Mouse (Mus musculus): ENCODE results near the gene Rbm15. TPM values are rescaled to one million over a fixed set of nuclear protein-coding genes. Genes with fewer than 3 reads are reported as not detected.
A peak's percentile ranks its signal among the peaks of the same experiment; 100 is the strongest.
"Not testable (repeated sequence)": the region's sequence is repeated elsewhere in the genome, so short reads cannot be mapped to it uniquely, and the experiment has no call there.

Gene Rbm15
- polyA plus RNA-seq, 1 experiment from 2014 or later: 12.8 TPM

DNA sequence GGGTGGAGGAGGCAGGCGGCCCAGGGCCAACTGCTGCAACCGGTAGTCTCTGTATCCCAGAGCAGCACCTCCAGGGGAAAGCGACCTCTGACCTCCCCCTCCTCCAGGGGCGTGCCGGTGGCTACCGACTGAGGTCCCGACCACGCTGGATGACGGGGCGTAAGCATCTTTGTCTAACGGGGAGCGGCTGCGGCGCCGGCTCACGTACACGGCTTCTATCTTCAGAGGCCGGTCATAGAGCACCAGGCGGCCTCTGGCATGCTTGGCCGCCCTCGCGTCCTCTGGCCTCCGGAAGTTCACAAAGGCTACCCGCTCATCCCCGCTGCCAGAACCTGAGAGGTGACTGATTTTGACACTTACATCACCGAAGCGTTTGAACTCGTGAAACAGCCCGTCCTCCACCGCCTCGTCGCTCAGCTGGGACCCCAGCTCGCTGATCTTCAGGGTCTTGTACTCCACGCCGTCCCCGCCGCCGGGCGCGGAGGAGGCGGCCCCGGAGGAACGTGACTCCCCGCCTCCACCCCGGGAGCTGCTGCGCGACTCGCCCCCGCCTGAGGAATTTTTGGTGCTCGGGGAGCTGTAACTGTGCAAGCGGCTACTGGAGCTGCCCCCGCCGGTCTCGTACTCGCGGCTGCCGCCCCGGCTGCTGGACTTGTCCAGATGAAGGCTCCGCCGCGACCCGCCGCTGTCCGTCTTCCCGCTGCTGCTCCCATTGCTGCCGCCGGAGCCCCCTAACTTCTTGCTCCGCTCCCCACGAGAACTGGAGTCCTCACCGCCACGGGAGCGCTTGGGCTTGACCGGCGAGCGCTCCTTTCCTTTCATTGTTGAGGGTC lies 1.1 kb downstream of the Rbm15 start:
- Histone ChIP-seq H3K4me3 (ENCODE audit: low read length) (peak overlapping the region; percentile 99), H3K4me2 (replicated peaks; ENCODE audit: low read depth, low read length) (peak overlapping the region; percentile 75), H3K36me3 (ENCODE audit: insufficient read depth, low read length) (peaks cover 18% of the 10 kb centered on the region), H3K27me3 (ENCODE audit: insufficient read depth, low read length) (no peaks in the 10 kb centered on the region), H3K27ac (ENCODE audit: low read length) (peak overlapping the region; percentile 96), H3K9me3 (ENCODE audit: low read length) (no peaks in the 10 kb centered on the region), H3K9ac (replicated peaks; ENCODE audit: low read length) (peak overlapping the region; percentile 96), H3K4me1 (ENCODE audit: insufficient read depth, low read length) (peaks cover 23% of the 10 kb centered on the region)
- peak; percentile 4; the same call in 1 of the 2 replicates for ATAC-seq (ENCODE audit: low FRiP score, low TSS enrichment)
- WGBS: under 1% methylated on average over 72 of the region's 75 CpGs

DNA sequence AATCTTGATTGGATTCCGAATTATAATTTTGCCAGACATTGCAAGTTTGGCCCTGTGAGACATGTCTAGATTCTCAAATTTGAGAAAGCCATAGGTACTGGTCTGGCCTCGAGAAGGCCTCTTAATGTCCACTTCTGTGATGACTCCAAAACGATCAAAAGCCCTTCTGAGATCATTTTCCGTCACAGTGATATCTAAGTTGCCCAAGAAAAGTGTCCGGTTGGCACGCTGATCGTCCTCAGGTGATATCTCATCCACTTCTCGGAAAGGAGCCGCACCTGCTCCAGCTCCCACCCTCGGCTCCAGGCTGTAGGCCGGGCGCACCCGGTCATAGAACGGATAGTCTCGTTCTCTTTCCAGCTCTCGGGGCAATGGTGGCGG lies 1.7 kb downstream of the Rbm15 start:
- Histone ChIP-seq H3K9me3 (ENCODE audit: low read length) (no peaks in the 10 kb centered on the region), H3K4me1 (ENCODE audit: insufficient read depth, low read length) (peaks cover 23% of the 10 kb centered on the region), H3K27me3 (ENCODE audit: insufficient read depth, low read length) (no peaks in the 10 kb centered on the region), H3K4me2 (replicated peaks; ENCODE audit: low read depth, low read length) (peak overlapping the region; percentile 75), H3K36me3 (ENCODE audit: insufficient read depth, low read length) (peaks cover 18% of the 10 kb centered on the region), H3K27ac (ENCODE audit: low read length) (no peak overlapping the region), H3K9ac (replicated peaks; ENCODE audit: low read length) (peak overlapping the region; percentile 96), H3K4me3 (ENCODE audit: low read length) (peak overlapping the region; percentile 99)
- no peak for ATAC-seq (ENCODE audit: low FRiP score, low TSS enrichment)
- WGBS: 18% methylated on average over 17 of the region's 17 CpGs

DNA sequence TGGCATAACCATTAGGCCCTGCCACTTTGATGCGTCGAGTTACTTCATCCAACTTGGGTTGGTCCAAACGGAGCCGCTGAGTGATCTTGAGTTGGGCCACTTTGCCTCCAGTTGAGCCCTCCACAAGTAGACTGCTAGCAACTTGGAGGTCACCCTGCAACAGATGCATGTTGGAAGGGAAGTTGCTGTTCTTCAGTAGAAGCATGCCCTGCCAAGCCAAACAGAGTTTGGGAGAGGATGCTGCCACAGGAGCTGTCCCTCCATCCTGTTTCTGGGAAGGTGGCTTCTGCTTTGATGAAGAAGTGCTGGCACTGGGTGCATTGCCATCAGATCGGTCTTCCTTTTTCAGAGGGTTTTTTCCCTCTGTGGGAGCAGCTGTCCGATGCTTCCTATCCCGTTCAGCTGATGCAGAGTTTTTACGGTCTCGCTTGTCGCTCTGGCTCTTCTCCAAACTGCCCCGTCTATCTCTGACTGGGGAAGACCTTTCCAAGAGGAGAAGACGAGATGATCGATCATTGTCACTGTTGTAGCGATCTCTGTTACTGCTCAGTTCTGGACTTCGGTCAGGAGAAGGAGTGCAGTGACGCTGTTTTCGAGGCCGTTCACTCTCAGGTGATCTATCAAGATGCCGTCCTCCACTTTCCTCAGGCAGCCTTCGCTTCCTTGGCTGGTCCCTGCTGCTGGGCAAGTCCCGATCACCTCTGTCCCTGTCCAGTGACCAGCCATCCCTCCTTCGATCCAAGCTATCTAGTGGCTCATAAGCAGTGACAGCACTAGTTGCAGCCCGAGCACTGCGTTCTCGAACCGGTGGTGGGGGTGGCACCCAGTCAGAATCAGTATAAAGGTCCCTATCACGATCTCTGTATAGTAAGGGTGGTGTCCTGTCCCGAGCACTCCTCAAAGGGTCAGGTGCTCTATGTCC lies 2.7 kb downstream of the Rbm15 start:
- H3K36me3 ChIP-seq (ENCODE audit: insufficient read depth, low read length): peaks cover 22% of the 10 kb centered on the region
- peaks cover 24% of the 10 kb centered on the region for H3K4me1 ChIP-seq (ENCODE audit: insufficient read depth, low read length)
- peak overlapping the region; percentile 99 for H3K4me3 ChIP-seq (ENCODE audit: low read length)
- 61% methylated on average over 28 of the region's 28 CpGs for WGBS
- peak overlapping the region; percentile 96 for H3K9ac ChIP-seq (replicated peaks; ENCODE audit: low read length)
- ATAC-seq (ENCODE audit: low FRiP score, low TSS enrichment): no peak
- H3K27me3 ChIP-seq (ENCODE audit: insufficient read depth, low read length): no peaks in the 10 kb centered on the region
- no peaks in the 10 kb centered on the region for H3K9me3 ChIP-seq (ENCODE audit: low read length)
- H3K4me2 ChIP-seq (replicated peaks; ENCODE audit: low read depth, low read length): peak overlapping the region; percentile 75
- H3K27ac ChIP-seq (ENCODE audit: low read length): no peak overlapping the region

DNA sequence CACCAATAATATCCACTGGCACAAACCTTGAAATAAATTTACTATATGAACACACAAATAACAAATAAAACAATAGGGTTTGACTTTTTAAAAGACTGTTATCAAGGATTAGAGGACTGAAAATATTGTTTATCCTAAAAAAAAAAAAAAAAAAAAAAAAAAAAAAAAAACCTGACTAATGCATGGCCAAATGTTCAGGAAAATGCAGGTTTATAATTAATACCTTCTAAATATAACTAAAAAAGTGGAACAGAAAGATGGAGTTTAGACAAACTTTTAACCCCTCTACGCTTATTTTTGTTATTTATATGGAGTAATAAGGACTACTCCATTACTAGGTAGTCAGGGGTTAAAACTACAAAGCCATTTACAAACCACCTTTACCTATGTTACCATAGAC lies 7.0 kb downstream of the Rbm15 start:
- Histone ChIP-seq H3K36me3 (ENCODE audit: insufficient read depth, low read length) (peaks cover 36% of the 10 kb centered on the region), H3K9me3 (ENCODE audit: low read length) (no peaks in the 10 kb centered on the region), H3K4me2 (replicated peaks; ENCODE audit: low read depth, low read length) (no peak overlapping the region), H3K4me1 (ENCODE audit: insufficient read depth, low read length) (peaks cover 45% of the 10 kb centered on the region), H3K27ac (ENCODE audit: low read length) (no peak overlapping the region), H3K27me3 (ENCODE audit: insufficient read depth, low read length) (no peaks in the 10 kb centered on the region), H3K4me3 (ENCODE audit: low read length) (no peak overlapping the region), H3K9ac (replicated peaks; ENCODE audit: low read length) (no peak overlapping the region)
- ATAC-seq (ENCODE audit: low FRiP score, low TSS enrichment): no peak
- WGBS: 91% methylated on average over 1 of the region's 1 CpGs

DNA sequence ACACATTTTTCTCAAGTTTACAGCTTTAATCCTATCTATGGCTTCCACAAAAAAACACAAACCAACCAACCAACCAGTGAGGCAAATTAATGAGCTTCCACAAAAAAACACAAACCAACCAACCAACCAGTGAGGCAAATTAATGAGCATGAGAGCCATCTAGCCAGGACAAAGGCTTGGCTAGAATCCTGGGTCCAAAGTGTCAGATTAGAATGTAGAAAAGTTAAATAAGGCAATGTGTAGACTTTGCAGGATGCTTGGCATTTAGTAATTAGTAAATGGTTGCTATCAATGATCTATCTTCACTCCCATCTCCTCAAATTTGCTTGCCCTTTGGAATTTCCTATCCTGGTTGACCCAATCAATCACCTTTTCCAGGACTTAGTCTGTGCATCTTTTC lies 11.7 kb downstream of the Rbm15 start:
- H3K4me2 ChIP-seq (replicated peaks; ENCODE audit: low read depth, low read length): no peak overlapping the region
- no peaks in the 10 kb centered on the region for H3K9me3 ChIP-seq (ENCODE audit: low read length)
- no peak overlapping the region for H3K4me3 ChIP-seq (ENCODE audit: low read length)
- H3K36me3 ChIP-seq (ENCODE audit: insufficient read depth, low read length): peaks cover 26% of the 10 kb centered on the region
- H3K27ac ChIP-seq (ENCODE audit: low read length): no peak overlapping the region
- peaks cover 32% of the 10 kb centered on the region for H3K4me1 ChIP-seq (ENCODE audit: insufficient read depth, low read length)
- H3K9ac ChIP-seq (replicated peaks; ENCODE audit: low read length): no peak overlapping the region
- H3K27me3 ChIP-seq (ENCODE audit: insufficient read depth, low read length): no peaks in the 10 kb centered on the region
- no peak for ATAC-seq (ENCODE audit: low FRiP score, low TSS enrichment)

DNA sequence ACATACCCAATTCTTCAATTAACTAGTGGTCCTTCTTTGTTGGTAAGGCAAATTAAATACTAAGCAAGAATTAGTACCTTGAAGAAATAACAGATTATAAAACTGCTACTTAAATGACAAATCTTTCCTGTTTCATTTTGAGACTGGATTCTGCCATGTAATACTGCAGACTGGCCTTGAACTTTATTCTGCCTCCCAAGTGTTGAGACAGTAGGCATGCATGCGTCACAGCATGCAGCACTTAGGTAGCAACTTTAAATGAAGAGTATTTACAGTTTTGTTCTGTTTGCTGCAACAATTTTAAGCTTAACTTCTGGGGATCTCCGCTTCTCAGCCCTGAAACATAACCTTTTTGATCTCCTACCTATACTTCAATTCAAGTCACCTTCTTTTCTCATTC lies 12.3 kb downstream of the Rbm15 start:
- H3K9ac ChIP-seq (replicated peaks; ENCODE audit: low read length): no peak overlapping the region
- no peaks in the 10 kb centered on the region for H3K9me3 ChIP-seq (ENCODE audit: low read length)
- peaks cover 32% of the 10 kb centered on the region for H3K4me1 ChIP-seq (ENCODE audit: insufficient read depth, low read length)
- 83% methylated on average over 2 of the region's 2 CpGs for WGBS
- ATAC-seq (ENCODE audit: low FRiP score, low TSS enrichment): no peak
- no peak overlapping the region for H3K27ac ChIP-seq (ENCODE audit: low read length)
- H3K4me2 ChIP-seq (replicated peaks; ENCODE audit: low read depth, low read length): no peak overlapping the region
- peaks cover 26% of the 10 kb centered on the region for H3K36me3 ChIP-seq (ENCODE audit: insufficient read depth, low read length)
- no peaks in the 10 kb centered on the region for H3K27me3 ChIP-seq (ENCODE audit: insufficient read depth, low read length)
- no peak overlapping the region for H3K4me3 ChIP-seq (ENCODE audit: low read length)

DNA sequence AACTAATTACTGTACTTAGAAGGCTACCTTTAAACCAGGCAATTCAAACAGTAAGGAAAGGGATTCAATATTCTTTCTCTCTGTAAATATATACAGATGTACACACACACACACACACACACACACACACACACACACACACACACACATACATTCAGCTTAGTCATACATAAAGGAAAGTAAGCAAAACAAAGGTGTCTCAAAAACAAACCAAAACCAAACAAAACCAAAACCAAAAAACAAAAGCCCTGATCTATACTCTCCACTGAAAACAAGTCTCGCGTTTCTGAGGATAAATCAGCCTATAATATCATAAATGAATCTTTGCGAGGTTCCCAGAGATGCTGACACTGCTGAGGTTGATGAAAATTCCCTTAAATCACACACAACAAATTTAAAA lies 16.1 kb downstream of the Rbm15 start:
- 90% methylated on average over 3 of the region's 3 CpGs for WGBS
- no peak overlapping the region for H3K27ac ChIP-seq (ENCODE audit: low read length)
- H3K4me3 ChIP-seq (ENCODE audit: low read length): no peak overlapping the region
- peaks cover 12% of the 10 kb centered on the region for H3K36me3 ChIP-seq (ENCODE audit: insufficient read depth, low read length)
- no peak for ATAC-seq (ENCODE audit: low FRiP score, low TSS enrichment)
- H3K9me3 ChIP-seq (ENCODE audit: low read length): no peaks in the 10 kb centered on the region
- H3K9ac ChIP-seq (replicated peaks; ENCODE audit: low read length): no peak overlapping the region
- H3K4me2 ChIP-seq (replicated peaks; ENCODE audit: low read depth, low read length): no peak overlapping the region
- H3K27me3 ChIP-seq (ENCODE audit: insufficient read depth, low read length): no peaks in the 10 kb centered on the region
- peaks cover 15% of the 10 kb centered on the region; the same call in 1 of the 2 replicates for H3K4me1 ChIP-seq (ENCODE audit: insufficient read depth, low read length)

DNA sequence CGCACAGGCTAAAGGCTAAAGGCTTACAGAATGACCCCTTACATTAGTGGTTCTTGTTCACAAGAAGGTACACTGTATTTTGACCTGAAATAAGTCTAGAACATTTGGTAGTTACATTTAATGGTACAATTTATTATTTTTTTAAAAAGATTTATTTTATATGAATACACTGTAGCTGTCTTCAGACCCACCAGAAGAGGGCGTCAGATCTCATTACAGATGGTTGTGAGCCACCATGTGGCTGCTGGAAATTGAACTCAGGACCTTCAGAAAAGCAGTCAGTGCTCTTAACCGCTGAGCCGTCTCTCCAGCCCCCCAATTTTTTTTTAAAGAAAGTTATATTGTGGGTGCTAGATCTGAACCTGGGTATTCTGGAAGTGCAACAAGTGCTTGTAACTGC lies 36.6 kb downstream of the Rbm15 start:
- H3K4me2 ChIP-seq (replicated peaks; ENCODE audit: low read depth, low read length); H3K27me3 ChIP-seq (ENCODE audit: insufficient read depth, low read length); H3K9me3 ChIP-seq (ENCODE audit: low read length); H3K4me3 ChIP-seq (ENCODE audit: low read length); H3K27ac ChIP-seq (ENCODE audit: low read length); H3K36me3 ChIP-seq (ENCODE audit: insufficient read depth, low read length); H3K9ac ChIP-seq (replicated peaks; ENCODE audit: low read length); ATAC-seq (ENCODE audit: low FRiP score, low TSS enrichment); H3K4me1 ChIP-seq (ENCODE audit: insufficient read depth, low read length): not testable (repeated sequence)
- 75% methylated on average over 4 of the region's 4 CpGs for WGBS

DNA sequence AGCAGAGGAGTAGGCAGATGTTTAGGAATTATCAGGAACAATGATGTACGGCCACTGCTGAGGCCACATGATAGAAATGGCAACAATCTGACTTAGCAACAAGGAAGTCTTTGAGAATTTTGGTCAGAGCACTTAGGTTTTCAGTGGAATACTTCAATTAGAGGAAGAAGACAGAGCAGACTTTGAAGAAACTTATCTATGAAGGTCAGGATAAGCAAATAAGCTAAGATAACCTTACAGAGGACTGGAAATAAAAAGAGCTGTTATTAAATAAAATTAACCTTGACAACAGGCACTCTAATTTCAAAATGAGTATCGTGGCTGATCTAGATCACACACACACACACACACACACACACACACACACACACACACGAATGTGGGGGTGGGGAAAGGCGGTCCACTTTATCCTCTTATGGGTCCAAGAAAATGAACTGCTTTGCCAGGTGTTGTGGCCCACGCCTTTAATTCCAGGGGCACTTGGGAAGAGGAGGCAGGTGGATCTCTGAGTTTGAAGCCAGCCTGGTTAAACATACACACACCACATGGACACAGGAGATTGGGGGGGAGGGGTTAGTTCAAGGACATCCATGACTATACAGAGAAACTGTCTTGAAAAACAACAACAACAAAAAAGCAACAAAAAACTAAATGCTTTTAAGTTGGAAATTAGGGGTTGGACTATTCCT lies 37.7 kb downstream of the Rbm15 start:
- Histone ChIP-seq H3K4me2 (replicated peaks; ENCODE audit: low read depth, low read length) (no peak overlapping the region), H3K4me3 (ENCODE audit: low read length) (no peak overlapping the region), H3K9ac (replicated peaks; ENCODE audit: low read length) (no peak overlapping the region), H3K9me3 (ENCODE audit: low read length) (no peaks in the 10 kb centered on the region), H3K4me1 (ENCODE audit: insufficient read depth, low read length) (peaks cover 11% of the 10 kb centered on the region), H3K36me3 (ENCODE audit: insufficient read depth, low read length) (0 out of 2 replicates have a peak, but pooled peaks cover 3% of the 10 kb centered on the region), H3K27me3 (ENCODE audit: insufficient read depth, low read length) (no peaks in the 10 kb centered on the region), H3K27ac (ENCODE audit: low read length) (no peak overlapping the region)
- 84% methylated on average over 5 of the region's 5 CpGs for WGBS
- ATAC-seq (ENCODE audit: low FRiP score, low TSS enrichment): no peak
